Mouse (Mus musculus) heart, adult 9 months (tissue): Measurements from ENCODE around the gene Olfr1200.

ENCODE experiments used
- DNase-seq, 2 experiments: peaks; one replicate each; pipeline ENCODE4 v3.0.0; 2022; ENCODE audit warnings: low spot score in 2 of 2

Olfr1200 gene

DNA sequence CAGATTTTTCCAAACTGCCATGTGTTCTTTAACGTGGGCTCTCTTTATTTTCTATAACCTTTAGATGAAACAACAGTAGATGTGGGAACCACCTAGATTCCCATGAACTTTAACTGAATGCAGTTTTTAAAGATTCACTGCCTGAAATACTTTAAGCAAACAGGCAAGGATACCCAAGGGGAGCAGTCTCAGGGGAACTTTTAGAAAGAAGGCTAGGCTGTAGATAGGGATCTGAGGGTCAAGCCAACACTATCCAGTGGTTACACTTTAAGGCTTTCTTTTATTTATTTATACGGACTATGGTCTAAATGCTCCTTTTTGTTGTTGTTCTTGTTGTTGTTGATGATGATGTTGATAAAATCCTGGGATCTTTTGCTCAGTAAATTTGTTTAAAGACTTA, at the start of gene Olfr1200:
Gene Olfr1200 (minus strand): TSS at position 101 of the 400 bp plus-strand sequence.
- DNase-seq: no peak

DNA sequence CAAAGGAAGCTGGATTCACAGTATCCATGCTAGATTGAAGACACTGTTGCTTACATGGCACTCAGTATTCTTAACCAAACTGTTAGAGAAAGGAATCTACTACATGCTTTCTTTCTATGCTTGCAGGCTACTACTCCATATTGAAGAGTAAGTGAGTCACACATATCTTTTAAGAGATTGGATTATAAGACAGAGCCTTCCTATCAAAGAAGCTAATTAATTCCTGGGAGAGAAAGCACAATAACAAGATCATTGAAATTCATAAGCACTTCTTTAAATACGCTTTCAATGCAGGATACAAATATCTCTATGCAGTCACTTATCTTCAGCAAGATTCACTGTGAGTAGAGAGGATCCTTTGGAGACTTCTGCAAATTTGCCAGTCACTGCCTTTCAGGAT, 43.9 kb upstream of the Olfr1200 start, which contains the start of gene Olfr1202:
Gene Olfr1202 (plus strand): TSS at position 301 of the 400 bp plus-strand sequence.
- DNase-seq: no peak

DNA sequence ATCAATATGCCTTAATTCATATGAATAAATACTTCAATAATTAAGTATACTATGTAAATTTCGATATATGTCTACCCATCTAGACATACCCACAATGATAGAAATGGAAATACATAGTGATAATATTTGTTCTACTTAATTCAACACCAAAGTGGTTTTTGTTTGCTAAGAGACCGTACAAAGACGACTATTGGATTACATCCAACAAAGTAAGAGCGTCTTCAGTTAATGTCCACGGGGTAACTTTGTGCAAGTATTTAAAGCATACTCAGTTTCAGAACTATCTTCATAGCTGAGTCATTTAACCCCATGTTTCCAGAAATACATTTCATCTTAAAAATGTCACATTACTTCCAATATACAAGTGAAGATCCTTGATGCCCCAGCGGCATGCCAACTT, 22.4 kb upstream of the Olfr1200 start, which contains the start of gene Olfr1201:
Gene Olfr1201 (plus strand): TSS at position 301 of the 400 bp plus-strand sequence.
- DNase-seq: no peak

DNA sequence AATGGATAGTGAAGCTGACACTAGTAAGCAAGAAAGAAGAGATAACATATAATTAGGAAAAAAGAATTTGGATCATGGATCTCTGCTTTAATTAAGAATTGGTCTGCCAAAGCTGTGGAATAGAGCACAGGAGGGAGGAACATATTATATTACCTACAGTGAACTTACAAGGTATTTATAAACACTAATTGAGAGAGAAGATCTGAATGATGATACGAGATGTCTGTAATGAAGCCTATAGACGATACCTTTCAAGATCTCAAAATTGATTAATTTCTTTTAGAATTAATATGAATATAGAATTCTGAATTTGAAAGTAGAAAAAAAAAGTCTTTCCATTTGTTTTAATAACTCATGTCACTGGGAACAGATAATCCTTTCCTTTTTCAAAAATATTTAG, 9.9 kb downstream of the Olfr1200 start, which contains the start of gene Olfr1199:
Gene Olfr1199 (minus strand): TSS at position 101 of the 400 bp plus-strand sequence.
- DNase-seq: no peak

DNA sequence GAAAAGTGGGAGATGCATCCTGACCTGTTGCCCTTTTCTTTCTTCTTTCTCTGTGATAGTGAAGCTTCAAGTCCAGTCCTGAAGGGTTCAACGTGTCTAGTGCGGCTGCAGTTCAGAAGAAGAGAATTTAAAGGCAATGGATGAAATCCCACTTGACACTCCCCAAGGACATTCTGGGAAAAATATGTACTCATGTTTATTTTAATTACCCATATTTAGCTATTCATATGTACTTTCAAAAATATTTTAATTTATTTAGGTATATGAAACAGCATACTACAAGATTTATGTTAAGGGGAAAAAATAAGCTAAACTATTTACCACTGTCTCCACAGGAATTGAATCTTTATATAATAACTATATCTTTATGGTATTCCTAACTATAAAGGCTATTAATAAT, 19.0 kb downstream of the Olfr1200 start, which contains the start of gene Olfr1198:
Gene Olfr1198 (minus strand): TSS at position 101 of the 400 bp plus-strand sequence.
- DNase-seq: no peak

DNA sequence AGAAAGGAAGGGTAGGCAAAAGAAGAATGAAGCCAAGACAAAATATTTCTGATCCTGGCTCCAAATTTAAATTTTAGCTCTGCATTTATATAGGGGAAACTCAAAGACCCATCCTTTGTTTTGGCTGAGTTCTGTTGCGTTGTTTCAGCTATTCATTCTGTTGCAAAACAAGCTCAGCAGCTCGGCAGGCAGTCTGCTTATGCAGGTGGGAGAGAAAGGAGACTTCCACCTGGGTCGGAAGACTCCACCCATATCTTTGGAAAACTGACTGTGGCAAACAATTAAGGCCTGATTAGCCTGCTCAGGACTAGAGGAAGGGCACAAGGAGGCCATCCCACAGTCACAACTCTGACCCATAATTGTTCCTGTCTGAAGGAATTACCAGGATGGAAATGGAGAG, 26.9 kb downstream of the Olfr1200 start:
- DNase-seq: no peak

DNA sequence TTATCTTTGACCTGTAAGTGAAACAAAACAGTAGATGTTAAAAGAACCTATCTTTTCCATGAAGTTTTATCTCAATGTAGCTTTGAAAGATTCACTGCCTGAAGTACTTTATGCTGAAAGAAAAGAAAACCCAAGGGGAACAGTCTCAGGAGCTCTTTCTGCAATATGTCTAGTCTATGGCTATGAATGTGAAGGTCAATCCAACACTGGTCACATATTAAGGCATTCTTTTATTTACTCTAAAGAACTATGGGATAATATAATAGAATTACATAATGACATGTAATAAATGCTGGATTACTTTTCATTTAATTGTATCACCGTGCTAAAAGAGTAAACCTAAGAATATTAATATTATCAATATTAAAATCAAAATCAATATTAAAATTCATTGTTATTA, 38.0 kb downstream of the Olfr1200 start, which contains the start of gene Olfr1197:
Gene Olfr1197 (minus strand): TSS at position 101 of the 400 bp plus-strand sequence.
- no peak for DNase-seq
